ENCODE assay signal across 13 mouse cellular contexts in the genomic region with DNA sequence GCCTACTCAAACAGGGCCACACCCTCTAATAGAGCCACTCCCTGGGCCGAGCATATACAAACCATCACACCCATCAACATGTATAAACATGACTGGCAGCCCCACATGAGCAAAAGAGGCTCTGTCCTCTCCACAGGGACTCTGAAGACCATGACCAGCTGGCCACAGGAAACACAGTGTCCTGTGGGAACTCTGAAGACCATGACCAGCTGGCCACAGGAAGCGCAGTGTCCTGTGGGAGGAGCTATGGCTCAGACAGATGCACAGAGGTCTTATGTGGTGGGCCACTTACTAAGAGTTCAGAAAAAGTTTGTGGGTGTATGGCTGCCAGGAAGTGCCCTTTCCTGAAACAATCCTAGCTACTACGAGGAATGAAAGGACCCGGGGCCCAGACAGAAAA.
"Had no signal": no experiment of that assay in that cellular context is flagged by ENCODE, and none has a peak within 500 bp of the region (broad histone marks: within the 10 kb centered on the region; RNA-seq: fewer than 3 reads in every experiment).

No protein-coding gene starts in this region.

- H3K9ac ChIP-seq: limb, embryonic 15.5 days; liver, embryonic 12.5 days; neural tube, embryonic 12.5 days had no signal

- H3K4me3 ChIP-seq: left cerebral cortex, adult 2 months; limb, embryonic 15.5 days; liver, embryonic 12.5 days; midbrain, embryonic 10.5 days; myocyte; neural tube, embryonic 12.5 days had no signal

- DNase-seq: kidney, adult 9 months; kidney, postnatal 14 days; lung, postnatal 14 days; midbrain, embryonic 14.5 days; thymus, adult 2 months; thymus, postnatal 25 days had no signal

- H3K4me2 ChIP-seq: limb, embryonic 15.5 days; liver, embryonic 12.5 days; neural tube, embryonic 12.5 days had no signal

- H3K9me3 ChIP-seq: limb, embryonic 15.5 days; liver, embryonic 12.5 days; midbrain, embryonic 10.5 days; neural tube, embryonic 12.5 days had no signal

- H3K27me3 ChIP-seq: limb, embryonic 15.5 days; liver, embryonic 12.5 days; neural tube, embryonic 12.5 days had no signal

- H3K36me3 ChIP-seq: limb, embryonic 15.5 days; liver, embryonic 12.5 days had no signal

- H3K27ac ChIP-seq: left cerebral cortex, adult 2 months; limb, embryonic 15.5 days; liver, embryonic 12.5 days; midbrain, embryonic 10.5 days; neural tube, embryonic 12.5 days had no signal

- ATAC-seq: intestine, embryonic 16.5 days; liver, embryonic 12.5 days had no signal
